Mouse (Mus musculus) C2C12 (cell line): ENCODE results near the gene Myt1l.

Source experiments
- CEBPB ChIP-seq: IDR thresholded peaks from one replicate; pipeline ENCODE4 v1.6.1; 2011; ENCODE audit warnings: low read depth, mild to moderate bottlenecking, control low read depth, moderate library complexity
- CTCF ChIP-seq: IDR thresholded peaks from one replicate; pipeline ENCODE4 v1.5.1; 2011; ENCODE audit not compliant: control insufficient read depth, insufficient read depth, insufficient read length
- MYOG ChIP-seq: IDR thresholded peaks from one replicate; pipeline ENCODE4 v1.6.1; 2011; ENCODE audit not compliant: control insufficient read depth, insufficient read length; ENCODE audit errors: extremely low read depth

DNA sequence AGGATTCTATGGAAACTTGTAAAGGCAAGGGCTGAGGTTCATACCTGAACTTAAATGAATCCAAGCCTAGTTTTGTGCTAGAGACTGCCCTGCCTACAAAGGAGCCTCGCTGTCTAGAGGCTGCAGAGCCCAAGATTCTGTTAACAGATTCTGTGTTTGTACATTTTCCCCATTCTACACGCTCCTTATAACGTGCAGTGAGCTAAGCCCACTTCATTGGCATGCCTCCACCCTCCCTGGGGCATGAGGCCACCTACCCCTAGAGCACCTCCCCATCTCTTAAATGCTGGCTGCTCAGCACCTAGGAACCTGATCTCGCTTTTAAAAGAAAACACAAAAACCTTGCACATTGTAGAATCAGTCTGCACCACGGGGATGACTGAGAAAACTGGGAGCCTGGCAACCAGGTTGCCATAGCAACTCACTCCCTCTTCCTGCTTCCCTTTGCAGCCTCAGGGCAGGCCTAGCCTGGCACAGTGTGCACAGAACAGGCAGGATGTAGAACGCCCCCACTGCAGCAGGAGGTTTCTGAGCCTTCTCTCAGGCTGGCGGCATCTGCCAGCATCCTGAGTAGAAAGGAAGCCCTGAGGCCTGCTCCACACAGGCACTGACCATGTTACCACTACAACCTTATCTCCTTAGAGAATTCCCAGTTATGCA lies 344.1 kb downstream of the Myt1l start:
- TF ChIP-seq CTCF (no peak), MYOG (no peak), CEBPB (no peak)
